Mouse (Mus musculus) MEL (cell line): Measurements from ENCODE around the gene Cklf. TPM values are rescaled to one million over a fixed set of nuclear protein-coding genes. Genes with fewer than 3 reads are reported as not detected.

Experiments
- DNase-seq: peaks from one replicate; pipeline ENCODE4 v3.0.0; 2011; ENCODE audit warnings: low read depth, low spot score
- H3K27ac ChIP-seq: 2 replicates; pipeline ENCODE4 v1.5.1; 2012; ENCODE audit warnings: low read depth, mild to moderate bottlenecking, control low read depth, low read length, moderate library complexity; ENCODE audit not compliant: control insufficient read depth
- H3K27me3 ChIP-seq, 2 experiments: fragments of 150-350 bp in 1 of 2; sonication (generic) in 1 of 2; 2 replicates each; pipeline ENCODE4 v1.6.1; 2012; ENCODE audit warnings: low read length in 2 of 2, mild to moderate bottlenecking in 2 of 2, improper control_type of control experiment in 1 of 2, moderate library complexity in 1 of 2; ENCODE audit not compliant: insufficient read depth in 2 of 2, control insufficient read depth in 1 of 2
- H3K36me3 ChIP-seq, 2 experiments: 2 replicates each; pipeline ENCODE4 v1.6.1; 2012 to 2014; ENCODE audit warnings: low read length in 2 of 2, improper control_type of control experiment in 1 of 2, inconsistent platforms in 1 of 2, mild to moderate bottlenecking in 1 of 2; ENCODE audit not compliant: insufficient read depth in 2 of 2, control insufficient read depth in 1 of 2
- H3K4me1 ChIP-seq, 2 experiments: fragments of 150-350 bp in 1 of 2; sonication (generic) in 1 of 2; 2 replicates each; pipeline ENCODE4 v1.6.1; 2012; ENCODE audit warnings: low read length in 2 of 2, improper control_type of control experiment in 1 of 2, mild to moderate bottlenecking in 1 of 2; ENCODE audit not compliant: insufficient read depth in 2 of 2, control insufficient read depth in 1 of 2
- H3K4me3 ChIP-seq, 2 experiments: fragments of 150-350 bp in 1 of 2; sonication (generic) in 1 of 2; 2 replicates each; pipeline ENCODE4 v1.5.1; 2012; ENCODE audit warnings: low read depth in 2 of 2, low read length in 2 of 2, mild to moderate bottlenecking in 2 of 2, moderate library complexity in 2 of 2, control low read depth in 1 of 2, improper control_type of control experiment in 1 of 2; ENCODE audit not compliant: control insufficient read depth in 1 of 2, insufficient read depth in 1 of 2
- H3K79me2 ChIP-seq: 2 replicates; pipeline ENCODE4 v1.6.1; 2012; ENCODE audit warnings: mild to moderate bottlenecking, low read length, moderate library complexity; ENCODE audit not compliant: control insufficient read depth, poor library complexity, insufficient read depth
- H3K9ac ChIP-seq: 2 replicates; pipeline ENCODE4 v1.6.1; 2012; ENCODE audit warnings: low read depth, mild to moderate bottlenecking, control low read depth, low read length, moderate library complexity; ENCODE audit not compliant: control insufficient read depth, poor library complexity, severe bottlenecking
- H3K9me3 ChIP-seq: fragments of 150-350 bp; sonication (generic); replicated peaks from 2 replicates; pipeline ENCODE4 v1.6.1; 2012; ENCODE audit warnings: mild to moderate bottlenecking, low read length, improper control_type of control experiment, moderate library complexity; ENCODE audit not compliant: insufficient read depth
- CHD1 ChIP-seq: IDR thresholded peaks from 2 replicates; pipeline ENCODE4 v1.6.1; 2012; ENCODE audit warnings: low read depth, mild to moderate bottlenecking, inconsistent platforms, low read length, improper control_type of control experiment
- ELF1 ChIP-seq: IDR thresholded peaks from 2 replicates; pipeline ENCODE4 v1.6.1; 2014; ENCODE audit warnings: low read depth, mild to moderate bottlenecking, inconsistent platforms, low read length, improper control_type of control experiment, moderate library complexity
- GABPA ChIP-seq: IDR thresholded peaks from 2 replicates; pipeline ENCODE4 v1.6.1; 2012; ENCODE audit warnings: low read depth, mild to moderate bottlenecking, inconsistent platforms, low read length, improper control_type of control experiment, moderate library complexity
- GATA1 ChIP-seq: IDR thresholded peaks from 2 replicates; pipeline ENCODE4 v1.6.1; 2011; ENCODE audit warnings: low read depth, low read length, improper control_type of control experiment
- HCFC1 ChIP-seq: IDR thresholded peaks from 2 replicates; pipeline ENCODE4 v1.6.1; 2012; ENCODE audit warnings: low read depth, mild to moderate bottlenecking, inconsistent platforms, low read length, improper control_type of control experiment, moderate library complexity
- JUND ChIP-seq: IDR thresholded peaks from 2 replicates; pipeline ENCODE4 v1.6.1; 2011; ENCODE audit warnings: low read depth, mild to moderate bottlenecking, improper control_type of control experiment, low read length
- MAFK ChIP-seq: IDR thresholded peaks from 2 replicates; pipeline ENCODE4 v1.6.1; 2011; ENCODE audit warnings: low read depth, mild to moderate bottlenecking, low read length, improper control_type of control experiment, borderline replicate concordance
- MAX ChIP-seq: IDR thresholded peaks from 2 replicates; pipeline ENCODE4 v1.6.1; 2011; ENCODE audit warnings: low read length, improper control_type of control experiment
- MAZ ChIP-seq: IDR thresholded peaks from 2 replicates; pipeline ENCODE4 v1.6.1; 2012; ENCODE audit warnings: low read depth, mild to moderate bottlenecking, inconsistent platforms, low read length, improper control_type of control experiment
- MEF2A ChIP-seq: IDR thresholded peaks from 2 replicates; pipeline ENCODE4 v1.6.1; 2014; ENCODE audit warnings: low read depth, mild to moderate bottlenecking, inconsistent platforms, low read length, improper control_type of control experiment; ENCODE audit not compliant: poor library complexity, insufficient replicate concordance, severe bottlenecking; ENCODE audit errors: extremely low read depth
- MXI1 ChIP-seq: IDR thresholded peaks from 2 replicates; pipeline ENCODE4 v1.6.1; 2011; ENCODE audit warnings: mild to moderate bottlenecking, low read depth, low read length, improper control_type of control experiment
- MYB ChIP-seq: IDR thresholded peaks from 2 replicates; pipeline ENCODE4 v1.6.1; 2011; ENCODE audit warnings: mild to moderate bottlenecking, low read depth, low read length, improper control_type of control experiment
- MYC ChIP-seq: IDR thresholded peaks from 2 replicates; pipeline ENCODE4 v1.6.1; 2011; ENCODE audit warnings: low read depth, mild to moderate bottlenecking, low read length, improper control_type of control experiment, moderate library complexity
- NELFE ChIP-seq: IDR thresholded peaks from 2 replicates; pipeline ENCODE4 v1.6.1; 2011; ENCODE audit warnings: low read depth, low read length, improper control_type of control experiment
- NRF1 ChIP-seq: IDR thresholded peaks from 2 replicates; pipeline ENCODE4 v1.6.1; 2014; ENCODE audit warnings: low read depth, mild to moderate bottlenecking, inconsistent platforms, low read length, improper control_type of control experiment, moderate library complexity; ENCODE audit not compliant: poor library complexity, insufficient read depth, severe bottlenecking
- POLR2A ChIP-seq, 2 experiments: IDR thresholded peaks; 2 replicates each; pipeline ENCODE4 v1.6.1; 2011 to 2012; ENCODE audit warnings: low read length in 2 of 2, mild to moderate bottlenecking in 2 of 2, control low read depth in 1 of 2, improper control_type of control experiment in 1 of 2, low read depth in 1 of 2, moderate library complexity in 1 of 2; ENCODE audit not compliant: control insufficient read depth in 1 of 2, insufficient read depth in 1 of 2, poor library complexity in 1 of 2
- POLR2AphosphoS2 ChIP-seq: IDR thresholded peaks from 2 replicates; pipeline ENCODE4 v1.6.1; 2011; ENCODE audit warnings: low read length, improper control_type of control experiment
- RAD21 ChIP-seq: IDR thresholded peaks from 2 replicates; pipeline ENCODE4 v1.6.1; 2011; ENCODE audit warnings: mild to moderate bottlenecking, low read depth, low read length, improper control_type of control experiment
- SMC3 ChIP-seq: IDR thresholded peaks from 2 replicates; pipeline ENCODE4 v1.6.1; 2011; ENCODE audit warnings: low read depth, low read length, improper control_type of control experiment
- TAL1 ChIP-seq: IDR thresholded peaks from 2 replicates; pipeline ENCODE4 v1.6.1; 2012; ENCODE audit warnings: mild to moderate bottlenecking, inconsistent platforms, low read length, moderate library complexity, mixed read lengths
- TBP ChIP-seq: IDR thresholded peaks from 2 replicates; pipeline ENCODE4 v1.8.0; 2011; ENCODE audit warnings: low read depth, low read length, improper control_type of control experiment
- TCF12 ChIP-seq: IDR thresholded peaks from 2 replicates; pipeline ENCODE4 v1.6.1; 2014; ENCODE audit warnings: low read depth, mild to moderate bottlenecking, inconsistent platforms, low read length, improper control_type of control experiment, moderate library complexity
- UBTF ChIP-seq: IDR thresholded peaks from 2 replicates; pipeline ENCODE4 v1.6.1; 2012; ENCODE audit warnings: low read depth, mild to moderate bottlenecking, inconsistent platforms, low read length, improper control_type of control experiment, moderate library complexity, borderline replicate concordance; ENCODE audit not compliant: insufficient read depth
- USF2 ChIP-seq, 2 experiments: IDR thresholded peaks; 2 replicates each; pipeline ENCODE4 v1.6.1; 2011 to 2012; ENCODE audit warnings: improper control_type of control experiment in 2 of 2, low read length in 2 of 2, borderline replicate concordance in 1 of 2, inconsistent platforms in 1 of 2, low read depth in 1 of 2, mild to moderate bottlenecking in 1 of 2; ENCODE audit not compliant: insufficient read depth in 1 of 2
- ZC3H11A ChIP-seq: IDR thresholded peaks from 2 replicates; pipeline ENCODE4 v1.6.1; 2012; ENCODE audit warnings: low read depth, mild to moderate bottlenecking, inconsistent platforms, low read length, improper control_type of control experiment
- ZKSCAN1 ChIP-seq: IDR thresholded peaks from 2 replicates; pipeline ENCODE4 v1.6.1; 2012; ENCODE audit warnings: low read depth, mild to moderate bottlenecking, inconsistent platforms, low read length, improper control_type of control experiment, moderate library complexity
- ZMIZ1 ChIP-seq: IDR thresholded peaks from 2 replicates; pipeline ENCODE4 v1.6.1; 2012; ENCODE audit warnings: low read depth, mild to moderate bottlenecking, inconsistent platforms, low read length, improper control_type of control experiment, moderate library complexity
- ZNF384 ChIP-seq: IDR thresholded peaks from 2 replicates; pipeline ENCODE4 v1.6.1; 2012; ENCODE audit warnings: low read depth, mild to moderate bottlenecking, inconsistent platforms, low read length, improper control_type of control experiment
- polyA plus RNA-seq, 2 experiments: library from polyadenylated mRNA; stranded (reverse) in 1 of 2; unstranded in 1 of 2; fragments of >175 nt in 1 of 2; fragments of >200 nt in 1 of 2; gene quantifications; 2 replicates each; pipeline versions ENCODE4 v1.2.1 to v1.2.4; 2012; ENCODE audit warnings: low replicate concordance in 2 of 2, low read depth in 1 of 2; ENCODE audit not compliant: insufficient read length in 2 of 2, insufficient read depth in 1 of 2, missing spikeins in 1 of 2
- total RNA-seq: library from RNA; depleted of rRNA; stranded (reverse); fragments of 300-350 nt; gene quantifications from 2 replicates; pipeline ENCODE4 v1.2.3, GENCODE M21; 2012

Gene Cklf
- total and polyA plus RNA-seq, 3 experiments: 27.1 to 30.1 TPM; not detected in 1

DNA sequence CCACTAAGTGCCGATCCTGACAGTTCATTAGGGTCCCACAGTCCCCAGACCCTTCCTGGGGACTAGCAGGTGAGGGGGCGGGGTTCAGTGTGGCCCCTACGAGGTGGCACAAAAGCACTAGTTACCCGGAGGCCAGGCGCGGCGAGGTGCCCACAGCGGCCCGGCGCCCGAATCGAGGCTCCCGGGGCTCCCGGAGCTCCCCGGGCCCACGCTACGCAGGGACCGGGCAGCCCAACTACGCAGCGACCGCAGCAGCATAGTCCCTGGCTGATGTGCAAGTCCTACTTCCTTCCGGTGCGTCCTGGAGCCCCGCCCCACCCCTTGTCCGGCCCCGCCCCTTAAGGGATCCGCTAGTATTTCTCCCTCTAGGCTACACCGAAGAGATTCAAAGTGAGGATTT lies 2.4 kb upstream of the Cklf start, which contains the start of gene Tk2:
Tk2 (minus strand) TSS at position 283 of the 400 bp plus-strand sequence.
- H3K27me3 ChIP-seq: no peaks in the 10 kb centered on the region
- peaks cover 7% of the 10 kb centered on the region for H3K79me2 ChIP-seq
- DNase-seq: peak; percentile 93
- TF ChIP-seq ZKSCAN1 (no peak), TBP (peak; percentile 59), ZNF384 (peak; percentile 11; the same call in 1 of the 2 replicates), MAZ (no peak), NELFE (peak; percentile 90), MXI1 (peak; percentile 6; the same call in 1 of the 2 replicates), POLR2A (IDR thresholded peaks at IDR 0.05; ENCODE audit: control insufficient read depth in 1 of 2, insufficient read depth in 1 of 2, low read depth in 1 of 2, low read length in 2 of 2, poor library complexity in 1 of 2) (peak; percentile 85 to 87), HCFC1 (peak; percentile 77), POLR2AphosphoS2 (peak; percentile 64; the same call in 1 of the 2 replicates), ELF1 (peak; percentile 67), ZMIZ1 (peak; percentile 68), GATA1 (no peak)
- peak within 1 kb of the TSS; percentile 91 for H3K9ac ChIP-seq
- peak within 1 kb of the TSS; percentile 90 to 94 for H3K4me3 ChIP-seq
- peaks cover 0 to 17% of the 10 kb centered on the region in 2 experiments; a peak in 2 of 4 replicates for H3K36me3 ChIP-seq
- peak within 1 kb of the TSS; percentile 74 for H3K27ac ChIP-seq
- no peaks in the 10 kb centered on the region for H3K9me3 ChIP-seq
- H3K4me1 ChIP-seq: peaks cover 8 to 31% of the 10 kb centered on the region in 2 experiments

DNA sequence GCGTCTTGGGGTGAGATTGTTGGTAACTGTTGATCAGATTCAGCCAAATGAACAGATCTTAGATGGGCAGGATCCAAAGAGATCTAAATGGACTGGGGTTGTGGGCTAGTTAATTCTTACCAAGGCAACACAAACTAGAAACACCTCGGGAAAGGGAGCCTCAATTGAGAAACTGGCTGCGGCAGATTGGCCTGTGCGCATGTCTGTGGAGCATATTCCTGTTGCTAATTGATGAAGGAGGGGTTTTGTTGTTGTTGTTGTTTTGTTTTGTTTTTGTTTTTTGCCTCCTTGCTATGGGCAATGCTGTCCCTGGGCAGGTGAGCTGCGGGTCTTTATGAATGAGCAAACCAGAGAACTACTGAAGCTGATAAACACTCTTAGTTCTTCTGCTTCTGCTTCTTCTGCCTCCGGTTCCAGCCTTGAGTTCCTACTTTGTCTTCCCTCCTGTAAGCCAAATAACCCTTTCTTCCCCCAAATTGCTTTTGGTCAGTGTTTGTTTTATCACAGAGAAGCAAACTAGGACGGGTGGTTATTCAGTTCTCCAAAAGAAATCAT lies 1.1 kb upstream of the Cklf start:
- Histone ChIP-seq H3K4me1 (peaks cover 8 to 31% of the 10 kb centered on the region in 2 experiments), H3K27me3 (no peaks in the 10 kb centered on the region), H3K9me3 (no peaks in the 10 kb centered on the region), H3K27ac (peak overlapping the region; percentile 72), H3K4me3 (peak overlapping the region; percentile 75 to 90), H3K79me2 (peaks cover 7% of the 10 kb centered on the region), H3K36me3 (peaks cover 0 to 17% of the 10 kb centered on the region in 2 experiments; a peak in 2 of 4 replicates), H3K9ac (peak overlapping the region; percentile 58)
- DNase-seq: peak; percentile 69
- peak; percentile 3; the same call in 1 of the 2 replicates for TF ChIP-seq ZC3H11A
- peak; percentile 64 for TF ChIP-seq NRF1
- TF ChIP-seq MYB: 0 out of 2 replicates have a peak, but pooled peaks have one; percentile 15
- peak; percentile 60; the same call in 1 of the 2 replicates for TF ChIP-seq MAX
- TF ChIP-seq MEF2A: no peak
- no peak for TF ChIP-seq SMC3
- TF ChIP-seq TBP: peak; percentile 53; the same call in 1 of the 2 replicates
- TF ChIP-seq MYC: peak; percentile 38; the same call in 1 of the 2 replicates
- no peak for TF ChIP-seq RAD21
- TF ChIP-seq ZMIZ1: 0 out of 2 replicates have a peak, but pooled peaks have one; percentile 41
- TF ChIP-seq CHD1: no peak; the same call in 1 of the 2 replicates
- TF ChIP-seq UBTF: no peak
- no peak for TF ChIP-seq GABPA
- peak; percentile 30; the same call in 1 of the 2 replicates for TF ChIP-seq ZNF384
- 0 out of 2 replicates have a peak, but pooled peaks have one; percentile 37 for TF ChIP-seq JUND
- no peak for TF ChIP-seq MAFK
- peak; percentile 35; the same call in 1 of the 2 replicates for TF ChIP-seq NELFE
- peak; percentile 27; the same call in 1 of the 2 replicates for TF ChIP-seq TCF12
- no peak for TF ChIP-seq USF2 (IDR thresholded peaks at IDR 0.05; ENCODE audit: borderline replicate concordance in 1 of 2, insufficient read depth in 1 of 2, low read depth in 1 of 2, low read length in 2 of 2)
- TF ChIP-seq ELF1: 0 out of 2 replicates have a peak, but pooled peaks have one; percentile 11
- no peak for TF ChIP-seq TAL1
- TF ChIP-seq MAZ: 0 out of 2 replicates have a peak, but pooled peaks have one; percentile 34
